Mouse (Mus musculus) olfactory bulb, adult 2 months (tissue): Measurements from ENCODE around the gene Kif14.

Experiments used
- CTCF ChIP-seq: fragments of 200-500 bp; IDR thresholded peaks from 2 replicates; pipeline ENCODE4 v1.5.1; 2012; ENCODE audit warnings: low read depth, mild to moderate bottlenecking, low read length, moderate library complexity; ENCODE audit not compliant: insufficient read depth
- POLR2A ChIP-seq: fragments of 200-500 bp; IDR thresholded peaks from 2 replicates; pipeline ENCODE4 v1.6.1; 2012; ENCODE audit warnings: mild to moderate bottlenecking, low read depth, low read length, moderate library complexity; ENCODE audit not compliant: insufficient read depth

DNA sequence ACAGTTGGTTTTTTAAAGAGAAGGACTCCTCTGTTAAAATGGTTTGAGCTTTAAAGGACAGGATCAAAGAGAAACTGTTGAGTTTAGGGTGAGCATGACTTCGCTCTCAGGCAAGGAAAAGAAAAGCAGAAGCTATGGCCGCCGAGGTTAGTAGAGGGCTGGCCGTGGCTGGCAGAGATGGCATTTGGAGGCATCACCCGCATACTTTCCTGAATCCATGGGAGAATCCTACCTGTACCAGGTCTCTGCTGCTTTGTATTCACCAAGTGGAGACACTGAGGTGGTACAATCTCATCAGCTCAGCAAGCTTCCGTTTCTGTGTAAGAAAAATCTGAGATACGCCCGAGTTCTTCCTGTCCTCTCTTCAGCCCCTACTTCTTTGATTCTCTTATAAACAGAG lies 114.1 kb downstream of the Kif14 start:
- no peak for TF ChIP-seq CTCF
- no peak for TF ChIP-seq POLR2A
